Comparison of ENCODE assay signal across 9 mouse cellular contexts in the genomic region with DNA sequence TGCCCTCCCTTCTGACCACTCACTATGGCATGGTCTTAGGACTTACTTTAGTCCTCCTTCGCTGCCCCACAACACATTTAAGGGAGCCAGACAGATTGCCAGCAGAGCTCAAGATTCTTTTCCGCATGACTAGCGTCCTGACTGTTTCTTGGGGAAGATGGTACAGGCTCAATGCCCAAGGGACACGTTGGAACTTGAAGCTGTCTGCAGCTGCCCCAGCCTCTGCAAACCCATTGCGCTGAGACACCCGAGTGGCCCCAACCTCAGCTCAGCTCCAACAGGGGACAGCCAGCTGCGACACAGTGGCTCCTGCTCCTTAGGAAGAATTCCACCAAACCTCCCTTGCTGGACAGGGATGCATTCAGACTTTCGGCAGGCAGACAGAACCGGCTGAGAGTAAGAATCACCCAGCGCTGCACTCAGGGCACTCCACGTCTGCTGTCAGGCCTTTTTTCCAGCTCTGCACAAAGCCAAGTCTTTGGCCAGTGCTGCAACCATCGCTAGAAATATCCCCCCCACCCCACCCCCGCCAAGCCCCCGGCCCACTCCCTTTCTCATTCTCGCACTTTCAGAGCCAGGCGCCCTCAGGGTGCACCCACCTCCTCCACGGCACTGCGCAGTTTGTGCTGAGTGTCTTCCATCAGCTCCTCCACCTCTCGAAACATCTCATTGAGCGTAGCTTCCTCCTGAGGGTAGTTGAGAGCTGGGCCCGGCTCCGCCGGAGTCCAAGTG. TPM values are rescaled to one million over a fixed set of nuclear protein-coding genes. Genes with fewer than 3 reads are reported as not detected.
DNase-seq lines count a peak whose midpoint lies in the region; ATAC-seq lines count a peak whose summit lies in the region.
"Had no signal": no experiment of that assay in that cellular context is flagged by ENCODE, and none has a peak within 500 bp of the region (broad histone marks: within the 10 kb centered on the region; RNA-seq: fewer than 3 reads in every experiment).

No protein-coding gene starts in this region.

- peak overlapping the region; percentile 61; the same call in 1 of the 2 replicates for H3K27ac ChIP-seq in embryonic facial prominence, embryonic 12.5 days
- H3K27ac ChIP-seq in midbrain, embryonic 13.5 days = no peak overlapping the region

- no peaks in the 10 kb centered on the region for H3K36me3 ChIP-seq in megakaryocyte, embryonic 14.5 days (replicated peaks; ENCODE audit: low read length)
- H3K36me3 ChIP-seq in embryonic facial prominence, embryonic 12.5 days = no peaks in the 10 kb centered on the region
- H3K36me3 ChIP-seq in midbrain, embryonic 13.5 days = no peaks in the 10 kb centered on the region

- peak overlapping the region; percentile 56 for H3K4me2 ChIP-seq in embryonic facial prominence, embryonic 12.5 days (replicated peaks)
- peak overlapping the region; percentile 66 for H3K4me2 ChIP-seq in midbrain, embryonic 13.5 days (replicated peaks)

- no peak for ATAC-seq in megakaryocyte, adult 5-6 weeks (ENCODE audit: poor library complexity, severe bottlenecking)
- peak; percentile 44 for ATAC-seq in embryonic facial prominence, embryonic 12.5 days (ENCODE audit: insufficient number of reproducible peaks, insufficient read depth, low FRiP score, low TSS enrichment)
- peak; percentile 44 for ATAC-seq in midbrain, embryonic 13.5 days
- no peak for ATAC-seq in erythroid progenitor cell, adult 5-6 weeks (replicated peaks; ENCODE audit: low FRiP score, poor library complexity, severe bottlenecking)
- ATAC-seq in inflammation-experienced regulatory T-cells, adult 6 months = no peak

- H3K9ac ChIP-seq in embryonic facial prominence, embryonic 12.5 days = peak overlapping the region; percentile 59
- H3K9ac ChIP-seq in midbrain, embryonic 13.5 days (replicated peaks) = peak overlapping the region; percentile 60

- peaks cover 56% of the 10 kb centered on the region for H3K27me3 ChIP-seq in megakaryocyte, embryonic 14.5 days (replicated peaks)
- no peaks in the 10 kb centered on the region; the same call in 1 of the 2 replicates for H3K27me3 ChIP-seq in embryonic facial prominence, embryonic 12.5 days
- peaks cover 22% of the 10 kb centered on the region for H3K27me3 ChIP-seq in midbrain, embryonic 13.5 days

- DNase-seq in kidney, adult 9 months = peak; percentile 15
- DNase-seq in layer of hippocampus, adult 11-12 months (ENCODE audit: low spot score) = no peak

- H3K9me3 ChIP-seq in megakaryocyte, embryonic 14.5 days = 0 out of 2 replicates have a peak, but pooled peaks cover 5% of the 10 kb centered on the region
- H3K9me3 ChIP-seq in embryonic facial prominence, embryonic 12.5 days = no peaks in the 10 kb centered on the region
- no peaks in the 10 kb centered on the region for H3K9me3 ChIP-seq in midbrain, embryonic 13.5 days

- H3K4me1 ChIP-seq in megakaryocyte, embryonic 14.5 days = peaks cover 16% of the 10 kb centered on the region; the same call in 1 of the 2 replicates
- H3K4me1 ChIP-seq in embryonic facial prominence, embryonic 12.5 days = peaks cover 38% of the 10 kb centered on the region
- H3K4me1 ChIP-seq in midbrain, embryonic 13.5 days (replicated peaks) = peaks cover 18% of the 10 kb centered on the region

- WGBS in embryonic facial prominence, embryonic 12.5 days = 10% methylated on average over 23 of the region's 23 CpGs
- 11% methylated on average over 23 of the region's 23 CpGs for WGBS in midbrain, embryonic 13.5 days

- H3K4me3 ChIP-seq in megakaryocyte, embryonic 14.5 days (replicated peaks) = peak overlapping the region; percentile 1
- H3K4me3 ChIP-seq in embryonic facial prominence, embryonic 12.5 days = peak overlapping the region; percentile 51
- peak overlapping the region; percentile 45 for H3K4me3 ChIP-seq in midbrain, embryonic 13.5 days (replicated peaks)

RNA-seq across cellular contexts. Expression of a gene that starts 1.1 kb away (rescaled TPM):
- 0.08 TPM in 1 of 2 replicates, not detected in the other for polyA plus RNA-seq in megakaryocyte, embryonic 14.5 days (2012; ENCODE audit: insufficient read depth, low replicate concordance)
- 0.16 TPM in 1 of 2 replicates, not detected in the other for total RNA-seq in megakaryocyte, adult 5-6 weeks (2015)
- not detected in 2 replicates for total RNA-seq in megakaryocyte, adult 5-6 weeks (2017)
- 40.1 and 46.8 TPM in 2 replicates for polyA plus RNA-seq in embryonic facial prominence, embryonic 12.5 days (2016; fragmentation: Nextera tagmentation; extraction: Ambion mirVana)
- 18.9 and 19.8 TPM in 2 replicates for polyA plus RNA-seq in midbrain, embryonic 13.5 days (2015; fragmentation: Nextera tagmentation; extraction: Ambion mirVana)
- not detected in 2 replicates for total RNA-seq in erythroid progenitor cell, adult 5-6 weeks (2015; ENCODE audit: low replicate concordance)
- total RNA-seq in erythroid progenitor cell, adult 5-6 weeks (2017; ENCODE audit: low replicate concordance) = not detected in 2 replicates
- 1 to 10 TPM in 1 of 3 experiments, under 1 TPM in 2; 0.10 to 2.1 (median 0.66) TPM for polyA plus RNA-seq in inflammation-experienced regulatory T-cells, adult 6 months (2017; shearing (Covaris generic))
- total RNA-seq: neutrophil, adult 5-6 weeks had no signal

Comparison
In these comparisons a context has a peak if more than half of its experiments do, and no peak if none do; other contexts are left out.
1. H3K4me3 ChIP-seq: peak in every context shown above with its lines; median percentile 51 in embryonic facial prominence, embryonic 12.5 days; 45 in midbrain, embryonic 13.5 days; 1 in megakaryocyte, embryonic 14.5 days.
2. ATAC-seq: peak in embryonic facial prominence, embryonic 12.5 days (single experiment) and midbrain, embryonic 13.5 days (single experiment); none in megakaryocyte, adult 5-6 weeks (single experiment), erythroid progenitor cell, adult 5-6 weeks (single experiment) and inflammation-experienced regulatory T-cells, adult 6 months (single experiment).